In genomic region chr9:111606603-111607002, GRCm38 (mm10) we compare ENCODE assay signal across 15 mouse cellular contexts.
DNase-seq lines count a peak whose midpoint lies in the region.
"Had no signal": no experiment of that assay in that cellular context is flagged by ENCODE, and none has a peak within 500 bp of the region (broad histone marks: within the 10 kb centered on the region; RNA-seq: fewer than 3 reads in every experiment).

No protein-coding gene starts in this region.

- intact Hi-C loops in gastrocnemius, postnatal 14 days (cut with DNase I; ENCODE audit: low total_unique reads): no loop called here
- intact Hi-C loops in gastrocnemius, postnatal 36 days (cut with DNase I): no loop called here
- intact Hi-C loops in left cerebral cortex, postnatal 4 days (cut with DNase I): no loop called here

- DNase-seq in cerebellum, postnatal 10 days: peak; percentile 86 to 94
- no peak for DNase-seq in cerebellum, adult 11-12 months
- peak; percentile 57 for DNase-seq in gastrocnemius, postnatal 14 days
- DNase-seq in gastrocnemius, postnatal 36 days: no peak
- peak; percentile 89 for DNase-seq in left cerebral cortex, postnatal 4 days
- no peak for DNase-seq in left cerebral cortex, adult 8-10 months (ENCODE audit: low spot score in 2 of 2)
- DNase-seq in cerebellum, postnatal 36 days: peak; percentile 32 to 44
- no peak for DNase-seq in adipocyte (ENCODE audit: low spot score)
- DNase-seq: adrenal gland, postnatal 36 days; kidney, adult 11 months; kidney, postnatal 36 days; liver; lung, postnatal 36 days; midbrain, embryonic 14.5 days; thymus, adult 2 months had no signal

Comparison
In these comparisons a context has a peak if more than half of its experiments do, and no peak if none do; other contexts are left out.
1. DNase-seq: peak in cerebellum, postnatal 10 days (2 of 2), gastrocnemius, postnatal 14 days (single experiment), left cerebral cortex, postnatal 4 days (single experiment) and cerebellum, postnatal 36 days (2 of 2); none in cerebellum, adult 11-12 months (single experiment), gastrocnemius, postnatal 36 days (0 of 2), left cerebral cortex, adult 8-10 months (0 of 2) and adipocyte (single experiment).